Mouse (Mus musculus) liver, adult 2 months (tissue): ENCODE results near the gene Ushbp1. TPM values are rescaled to one million over a fixed set of nuclear protein-coding genes. Genes with fewer than 3 reads are reported as not detected.

ENCODE experiments used
- DNase-seq: peaks from one replicate; pipeline ENCODE4 v3.0.0-alpha.2; 2011; ENCODE audit warnings: low read depth, low spot score; ENCODE audit errors: extremely low read depth
- H3K27ac ChIP-seq: fragments of 200-500 bp; replicated peaks from 2 replicates; pipeline ENCODE4 v1.5.1; 2012; ENCODE audit warnings: low read depth, mild to moderate bottlenecking, control low read depth, inconsistent platforms, low read length; ENCODE audit not compliant: insufficient read depth
- H3K27me3 ChIP-seq: fragments of 200-500 bp; 2 replicates; pipeline ENCODE4 v1.6.1; 2012; ENCODE audit warnings: mild to moderate bottlenecking, moderate library complexity, low read length, inconsistent platforms; ENCODE audit not compliant: control insufficient read depth, insufficient read depth
- H3K36me3 ChIP-seq: fragments of 200-500 bp; 2 replicates; pipeline ENCODE4 v1.6.1; 2012; ENCODE audit warnings: low read length, inconsistent platforms; ENCODE audit not compliant: control insufficient read depth, insufficient read depth
- H3K4me1 ChIP-seq: fragments of 200-500 bp; 2 replicates; pipeline ENCODE4 v1.6.1; 2011; ENCODE audit warnings: low read length; ENCODE audit not compliant: control insufficient read depth, insufficient read depth
- H3K4me3 ChIP-seq: fragments of 200-500 bp; 2 replicates; pipeline ENCODE4 v1.5.1; 2011; ENCODE audit warnings: low read depth, mild to moderate bottlenecking, control low read depth, low read length, moderate library complexity; ENCODE audit not compliant: insufficient read depth
- H3K79me2 ChIP-seq: fragments of 200-500 bp; 2 replicates; pipeline ENCODE4 v1.6.1; 2012; ENCODE audit warnings: inconsistent platforms, mild to moderate bottlenecking, low read length, moderate library complexity; ENCODE audit not compliant: control insufficient read depth, insufficient read depth
- H3K9ac ChIP-seq: fragments of 200-500 bp; 2 replicates; pipeline ENCODE4 v1.6.1; 2012; ENCODE audit warnings: low read depth, mild to moderate bottlenecking, control low read depth, inconsistent platforms, low read length
- CTCF ChIP-seq: fragments of 200-500 bp; IDR thresholded peaks from 2 replicates; pipeline ENCODE4 v1.5.1; 2011; ENCODE audit warnings: low read depth, low read length, control low read depth
- POLR2A ChIP-seq: fragments of 200-500 bp; IDR thresholded peaks from 2 replicates; pipeline ENCODE4 v1.6.1; 2011; ENCODE audit warnings: low read length, control low read depth; ENCODE audit not compliant: insufficient read depth; ENCODE audit errors: extremely low read depth
- WGBS: fragments of 180-500 bp; shearing (Covaris S2); methylation state at CpG from one replicate; pipeline ENCODE4 v1.1.7; 2018; 5-methylcytosine and 5-hydroxymethylcytosine counted together
- polyA plus RNA-seq: library from polyadenylated mRNA; depleted of rRNA; stranded (reverse); fragments of >200 nt; gene quantifications from 2 replicates; pipeline ENCODE4 v1.2.3, GENCODE M21; 2012
- total RNA-seq: library from RNA; depleted of rRNA; stranded (reverse); fragments of >200 nt; gene quantifications from 2 replicates; pipeline ENCODE4 v1.2.3, GENCODE M21; 2014

The Ushbp1 gene
- total and polyA plus RNA-seq, 2 experiments = 7.9 to 13.6 TPM

DNA sequence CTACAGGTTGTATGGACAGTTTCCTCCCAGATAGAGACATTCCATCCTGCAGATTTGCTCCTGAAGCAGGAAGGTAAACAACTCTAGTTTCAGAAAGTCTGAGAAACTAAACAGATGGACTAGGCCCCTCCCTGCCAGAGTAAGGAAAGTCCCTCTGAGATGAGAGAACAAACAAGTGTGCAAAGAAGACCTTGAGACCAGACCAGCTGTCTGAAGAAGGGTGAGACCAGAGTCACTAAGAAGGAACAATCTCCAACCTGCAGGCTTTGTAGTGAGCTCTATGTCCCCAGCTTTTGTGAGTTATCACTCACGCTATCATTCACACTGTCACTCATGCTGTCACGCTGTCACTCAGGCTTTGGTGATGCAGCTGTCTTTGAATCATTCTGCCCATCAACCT lies 3.9 kb downstream of the Ushbp1 start:
- Histone ChIP-seq H3K4me3 (no peak overlapping the region), H3K9ac (no peak overlapping the region), H3K27me3 (no peaks in the 10 kb centered on the region), H3K79me2 (no peaks in the 10 kb centered on the region; the same call in 1 of the 2 replicates), H3K36me3 (no peaks in the 10 kb centered on the region), H3K4me1 (peaks cover 6% of the 10 kb centered on the region; the same call in 1 of the 2 replicates), H3K27ac (no peak overlapping the region)
- WGBS = 97% methylated on average over 2 of the region's 2 CpGs
- no peak for DNase-seq
- TF ChIP-seq POLR2A (no peak), CTCF (no peak)

DNA sequence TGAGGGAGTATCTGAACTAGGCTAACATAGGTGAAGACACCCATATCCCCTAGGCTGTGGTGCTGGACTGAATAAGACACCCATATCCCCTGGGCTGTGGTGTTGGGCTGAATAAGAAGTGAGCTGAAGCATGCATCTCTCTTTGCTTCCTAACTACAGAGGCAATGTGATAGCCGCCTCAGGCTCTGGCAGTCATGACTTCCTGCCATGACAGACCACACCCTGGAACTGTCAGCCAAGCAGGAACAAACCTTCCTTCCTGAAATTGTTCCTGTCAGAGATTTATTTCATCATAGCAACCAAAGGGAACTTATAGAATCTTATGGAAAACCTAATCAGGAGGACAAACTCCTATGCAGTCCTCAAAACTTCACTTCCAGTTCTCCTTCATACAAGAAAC lies 7.3 kb downstream of the Ushbp1 start:
- peaks cover 9% of the 10 kb centered on the region; the same call in 1 of the 2 replicates for H3K4me1 ChIP-seq
- no peaks in the 10 kb centered on the region for H3K27me3 ChIP-seq
- peak; percentile 23 for DNase-seq
- no peak overlapping the region for H3K9ac ChIP-seq
- TF ChIP-seq CTCF (no peak), POLR2A (no peak)
- 56% methylated on average over 1 of the region's 1 CpGs for whole genome bisulfite sequencing
- H3K27ac ChIP-seq = no peak overlapping the region
- H3K4me3 ChIP-seq = no peak overlapping the region
- H3K36me3 ChIP-seq = no peaks in the 10 kb centered on the region
- H3K79me2 ChIP-seq = no peaks in the 10 kb centered on the region

DNA sequence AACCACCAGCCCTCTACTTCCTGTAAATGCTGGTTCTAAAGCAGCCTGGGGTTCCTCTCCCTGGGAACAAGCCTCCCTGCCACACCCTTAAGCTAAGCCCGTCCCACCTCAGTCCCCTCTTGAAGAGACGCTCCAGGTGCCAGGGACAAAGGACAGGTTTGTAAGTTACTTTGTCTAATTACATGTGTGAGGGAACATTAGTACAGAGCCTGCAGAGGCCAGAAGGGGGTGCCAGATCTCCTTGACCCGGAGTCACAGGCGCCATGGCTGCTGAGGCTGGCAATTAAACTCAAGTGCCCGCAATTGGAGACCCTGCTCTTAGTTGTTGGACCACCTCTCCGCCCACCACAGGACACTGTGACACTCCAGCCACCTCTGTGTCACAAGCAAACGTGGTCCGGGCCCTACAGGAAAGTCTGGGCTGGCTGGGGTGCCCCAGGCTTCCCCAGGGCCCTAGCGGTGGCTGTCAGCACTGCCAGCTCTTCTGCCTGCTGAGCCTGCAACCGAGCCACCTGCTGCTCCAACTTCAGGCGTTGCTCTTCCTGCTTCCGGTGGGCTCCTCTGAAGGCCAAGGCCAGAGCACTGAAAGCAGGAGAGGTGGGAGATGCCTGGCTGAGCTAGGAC lies 10.3 kb downstream of the Ushbp1 start:
- Histone ChIP-seq H3K79me2 (peaks cover 14% of the 10 kb centered on the region), H3K27me3 (no peaks in the 10 kb centered on the region), H3K27ac (no peak overlapping the region), H3K9ac (no peak overlapping the region), H3K36me3 (no peaks in the 10 kb centered on the region), H3K4me1 (peaks cover 8% of the 10 kb centered on the region; the same call in 1 of the 2 replicates), H3K4me3 (no peak overlapping the region)
- WGBS = 89% methylated on average over 12 of the region's 12 CpGs
- TF ChIP-seq CTCF (peak; percentile 61), POLR2A (no peak)
- DNase-seq = peak; percentile 31

DNA sequence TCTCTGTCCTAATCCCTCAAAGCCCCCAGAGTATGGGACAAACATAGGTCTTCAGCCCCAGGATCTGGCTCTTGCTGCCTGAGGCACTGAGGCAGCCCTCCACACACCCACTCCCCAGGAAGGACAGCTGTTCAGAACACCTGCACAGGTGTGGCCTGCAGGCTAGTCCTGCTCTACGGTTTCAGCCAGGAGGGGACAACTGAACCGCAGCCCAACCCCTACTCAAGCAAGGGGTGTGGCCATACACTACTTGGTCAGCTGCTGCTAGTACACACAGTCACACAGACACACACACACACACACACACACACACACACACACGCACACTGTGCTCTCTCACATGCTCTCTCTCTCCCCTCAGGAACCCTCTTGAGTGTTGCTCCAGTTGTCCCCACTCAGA lies 11.7 kb downstream of the Ushbp1 start:
- WGBS = 16% methylated on average over 3 of the region's 3 CpGs
- Histone ChIP-seq H3K27me3 (no peaks in the 10 kb centered on the region), H3K36me3 (no peaks in the 10 kb centered on the region), H3K9ac (peak overlapping the region; percentile 54), H3K27ac (peak overlapping the region; percentile 95), H3K4me3 (peak overlapping the region; percentile 1; the same call in 1 of the 2 replicates), H3K4me1 (peaks cover 12% of the 10 kb centered on the region), H3K79me2 (peaks cover 28% of the 10 kb centered on the region)
- no peak for TF ChIP-seq CTCF
- TF ChIP-seq POLR2A = no peak
- peak; percentile 57 for DNase-seq

DNA sequence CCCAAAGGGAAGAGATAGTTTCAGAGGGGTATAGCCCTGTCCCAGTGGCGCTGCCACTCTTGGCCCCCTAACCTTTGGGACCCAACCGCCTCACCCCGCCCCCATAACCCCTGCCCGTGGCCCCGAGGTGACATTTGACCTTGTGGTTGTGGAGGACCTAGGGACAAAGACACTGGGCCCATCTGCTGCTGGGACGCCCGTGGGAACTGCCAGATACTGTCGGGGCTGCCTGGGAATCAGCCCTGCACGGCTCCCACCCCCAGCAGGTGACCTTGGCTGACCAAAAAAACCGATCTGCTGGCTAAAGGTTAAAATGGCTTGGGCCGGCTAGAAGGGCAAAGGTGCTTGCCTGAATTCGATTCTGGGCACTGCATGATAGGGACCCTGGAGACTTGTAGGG lies 12.2 kb downstream of the Ushbp1 start:
- Histone ChIP-seq H3K79me2 (peaks cover 31% of the 10 kb centered on the region), H3K27ac (peak overlapping the region; percentile 95), H3K9ac (peak overlapping the region; percentile 61), H3K27me3 (no peaks in the 10 kb centered on the region), H3K36me3 (no peaks in the 10 kb centered on the region), H3K4me3 (peak overlapping the region; percentile 21; the same call in 1 of the 2 replicates), H3K4me1 (peaks cover 17% of the 10 kb centered on the region)
- TF ChIP-seq CTCF = no peak
- peak; percentile 51; the same call in 1 of the 2 replicates for TF ChIP-seq POLR2A
- DNase-seq = peak; percentile 89
- WGBS = 9% methylated on average over 12 of the region's 12 CpGs
